Mouse (Mus musculus): ENCODE measurements at regions not wholly inside any gene's neighbourhood (a gene's known extent, or its start where the extent isn't known, plus 50 kb on each side); places are given as distances from the start of the nearest gene placed in this dataset.

GRCm38 (mm10) chr8:23314275-23315123 is 903.3 kb downstream of the Mrps31 start:
- DNase-seq, result no peak

DNA sequence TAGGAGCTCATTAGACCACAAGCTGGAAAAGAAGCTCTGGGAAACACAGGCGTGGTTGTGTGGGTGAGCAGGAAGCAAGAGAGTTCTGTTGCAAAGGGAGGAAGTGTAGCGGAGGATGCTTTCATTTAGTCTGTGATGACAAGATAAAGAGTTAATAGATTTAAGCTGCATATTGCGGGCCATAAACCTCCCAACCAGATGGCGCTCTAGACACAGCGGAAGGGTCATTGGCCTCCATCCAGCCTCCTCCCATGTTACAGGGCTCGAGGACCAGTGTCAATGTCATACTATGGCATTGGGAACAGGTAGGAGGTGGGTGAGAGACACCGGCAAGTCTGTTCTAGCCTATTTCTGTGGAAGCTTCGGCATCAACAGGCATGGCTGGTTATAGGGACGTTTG is 908.4 kb downstream of the Mrps31 start:
- peak; percentile 16 for DNase-seq

DNA sequence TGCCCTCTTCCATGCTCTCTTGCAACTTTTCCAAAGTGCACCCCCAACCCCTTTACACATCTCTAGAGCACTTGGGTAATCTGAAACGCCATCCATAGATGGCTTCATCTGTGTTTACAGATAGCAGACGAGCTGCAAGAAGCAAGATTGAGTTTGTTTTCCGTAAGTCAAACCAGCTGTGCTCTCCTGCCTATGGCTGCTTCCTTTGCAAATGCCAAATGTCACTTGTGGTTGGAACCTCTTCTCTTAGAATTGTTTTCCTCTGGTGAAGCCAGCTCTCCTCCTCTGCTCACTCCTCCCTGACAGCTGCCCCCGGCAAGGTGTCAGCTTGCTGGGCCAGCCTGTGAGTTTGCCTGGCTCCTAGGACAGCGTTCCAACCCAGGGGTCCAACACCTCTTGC is 910.0 kb downstream of the Mrps31 start:
- DNase-seq, result no peak

DNA sequence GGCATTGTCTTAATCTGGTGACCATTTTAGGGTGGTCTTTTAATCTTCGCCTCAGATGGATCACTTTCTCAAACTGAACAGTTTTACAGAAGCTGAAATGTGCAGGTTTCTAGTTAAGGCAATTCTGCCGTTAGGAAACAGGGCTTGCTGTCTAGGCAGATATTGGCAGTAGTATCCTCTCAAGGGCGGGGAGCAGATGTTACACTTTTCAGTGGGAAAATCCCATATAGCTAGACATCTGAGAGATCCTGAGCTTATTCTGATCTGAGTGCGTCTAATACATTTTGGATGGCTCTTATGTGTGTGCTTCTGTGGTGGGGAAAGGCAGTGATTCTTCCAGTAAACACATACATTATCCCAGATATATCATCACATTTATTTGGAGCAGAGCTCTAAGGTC is 916.1 kb downstream of the Mrps31 start:
- no peak for DNase-seq

- DNase-seq, result peak; percentile 9
Observed at GRCm38 (mm10) chr8:23344161-23344560, 933.0 kb downstream of the Mrps31 start.

GRCm38 (mm10) chr8:23351367-23351930 is 940.3 kb downstream of the Mrps31 start:
- DNase-seq, result no peak

GRCm38 (mm10) chr8:23352259-23353106 is 941.3 kb downstream of the Mrps31 start:
- DNase-seq, result no peak

- no peak for DNase-seq
Observed at GRCm38 (mm10) chr8:23360061-23360622, 949.0 kb downstream of the Mrps31 start.

DNA sequence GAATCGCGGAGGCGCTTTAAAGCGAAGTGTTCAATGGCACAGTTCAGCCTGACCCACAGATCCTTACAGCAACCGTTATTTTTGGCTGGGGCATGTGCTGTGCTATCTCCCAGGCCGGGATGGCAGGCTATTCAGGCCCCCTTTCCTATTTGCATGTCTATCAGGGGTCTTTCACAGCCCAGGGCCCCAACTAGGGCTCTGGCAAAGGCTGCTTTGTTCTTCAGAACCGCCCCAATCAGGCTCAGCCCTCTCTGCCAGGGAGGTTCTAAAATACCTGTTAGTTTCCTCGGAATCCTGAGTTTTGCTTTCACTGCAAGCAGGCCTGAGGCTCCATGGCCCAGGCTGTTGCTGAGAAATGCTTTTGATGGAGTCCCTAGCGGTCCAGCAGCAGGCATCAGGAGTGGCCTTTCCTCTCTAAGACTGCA is 949.7 kb downstream of the Mrps31 start:
- no peak for DNase-seq

Measured in right cerebral cortex, postnatal 14 days (tissue).